Mouse (Mus musculus): ENCODE results near the gene Ern1.

- TF ChIP-seq POLR2A (IDR thresholded peaks at IDR 0.05; ENCODE audit: borderline replicate concordance, extremely low read depth, insufficient read depth, insufficient read length, poor library complexity, severe bottlenecking) (no peak), CTCF (IDR thresholded peaks at IDR 0.05; ENCODE audit: borderline replicate concordance, extremely low read depth, insufficient read depth, insufficient read length) (no peak)
Observed at GRCm38 (mm10) chr11:106475309-106475708, 12.3 kb downstream of the Ern1 start.
